Mouse (Mus musculus) heart, postnatal 10 days (tissue): Measurements from ENCODE around the gene Vwa5a. TPM values are rescaled to one million over a fixed set of nuclear protein-coding genes. Genes with fewer than 3 reads are reported as not detected.

ENCODE experiments used
- DNase-seq, 2 experiments: peaks; one replicate each; pipeline ENCODE4 v3.0.0; 2021
- intact Hi-C: fragments of 180-260 bp; cut with DNase I; formaldehyde crosslinking; loops from one replicate; pipeline ENCODE4 v1.15.1; 2025
- total RNA-seq, 2 experiments: library from RNA; stranded (reverse); gene quantifications; 2 replicates each; pipeline ENCODE4 v1.2.3; 2021

Vwa5a gene
- total RNA-seq: 10 to 100 TPM; 29.9 to 34.3 TPM

GRCm38 (mm10) chr9:38718102-38718501 lies at the start of gene Vwa5a:
Vwa5a (plus strand) TSS chr9:38718268.
- intact Hi-C loops: no loop called here

GRCm38 (mm10) chr9:38672887-38673286 lies 45.2 kb upstream of the Vwa5a start:
- no peak for DNase-seq
- intact Hi-C loops: no loop called here

More at GRCm38 (mm10) chr9:38718102-38718501, at the start of gene Vwa5a:
- DNase-seq: peak; percentile 49 to 61

GRCm38 (mm10) chr9:38674501-38674900 lies 43.6 kb upstream of the Vwa5a start, which contains the start of gene Olfr918:
Olfr918 (minus strand) TSS chr9:38674601.
- intact Hi-C loops: no loop called here
- DNase-seq: no peak

GRCm38 (mm10) chr9:38718927-38719441 lies 916 bp downstream of the Vwa5a start:
- intact Hi-C loops: no loop called here
- DNase-seq: peak; percentile 35 to 45

GRCm38 (mm10) chr9:38724044-38724443 lies 6.0 kb downstream of the Vwa5a start:
- DNase-seq: no peak
- intact Hi-C loops: no loop called here

- intact Hi-C loops: no loop called here
- no peak for DNase-seq
These were observed 10.2 kb downstream of the Vwa5a start for GRCm38 (mm10) chr9:38728218-38728617.

GRCm38 (mm10) chr9:38741408-38741807 lies 23.3 kb downstream of the Vwa5a start:
- DNase-seq: no peak
- intact Hi-C loops: no loop called here

GRCm38 (mm10) chr9:38744619-38745315 lies 26.7 kb downstream of the Vwa5a start:
- intact Hi-C loops: no loop called here
- no peak for DNase-seq

GRCm38 (mm10) chr9:38751999-38752398 lies 33.9 kb downstream of the Vwa5a start, which contains the start of gene Olfr920:
Olfr920 (plus strand) TSS chr9:38752299.
- no peak for DNase-seq
- intact Hi-C loops: no loop called here

GRCm38 (mm10) chr9:38772768-38773167 lies 54.7 kb downstream of the Vwa5a start, which contains the start of gene Olfr921:
Olfr921 (plus strand) TSS chr9:38773068.
- no peak for DNase-seq
- intact Hi-C loops: no loop called here

- intact Hi-C loops: no loop called here
- DNase-seq: no peak
These were observed 74.6 kb downstream of the Vwa5a start for GRCm38 (mm10) chr9:38792689-38793088.

Other genes with a start within 250 kb of the Vwa5a start
- not detected for gene Olfr905, start 247.2 kb upstream of the Vwa5a start, total RNA-seq
- not detected for gene Olfr906, start 231.2 kb upstream of the Vwa5a start, total RNA-seq
- gene Olfr907, start 222.5 kb upstream of the Vwa5a start, total RNA-seq: not detected
- not detected for gene Olfr911-ps1, start 196.7 kb upstream of the Vwa5a start, total RNA-seq
- gene Olfr910, start 180.4 kb upstream of the Vwa5a start, total RNA-seq: not detected
- gene Olfr912, start 138.1 kb upstream of the Vwa5a start, total RNA-seq: not detected
- gene Olfr913, start 125.5 kb upstream of the Vwa5a start, total RNA-seq: not detected
- not detected for gene Olfr914, start 113.2 kb upstream of the Vwa5a start, total RNA-seq
- not detected for gene Olfr916, start 58.4 kb upstream of the Vwa5a start, total RNA-seq
- gene Olfr917, start 52.4 kb upstream of the Vwa5a start, total RNA-seq: not detected
- gene Olfr918, start 43.7 kb upstream of the Vwa5a start, total RNA-seq: not detected
- not detected for gene Olfr919, start 14.6 kb upstream of the Vwa5a start, total RNA-seq
- gene Olfr920, start 34.0 kb downstream of the Vwa5a start, total RNA-seq: under 1 TPM; 0.07 to 0.12 TPM
- not detected for gene Olfr921, start 54.8 kb downstream of the Vwa5a start, total RNA-seq
- gene Olfr922, start 96.3 kb downstream of the Vwa5a start, total RNA-seq: not detected
- not detected for gene Olfr923, start 108.3 kb downstream of the Vwa5a start, total RNA-seq
- gene Olfr924, start 126.2 kb downstream of the Vwa5a start, total RNA-seq: not detected
- not detected for gene Olfr26, start 136.8 kb downstream of the Vwa5a start, total RNA-seq
- gene Olfr926, start 158.9 kb downstream of the Vwa5a start, total RNA-seq: not detected
- not detected for gene Olfr930, start 211.5 kb downstream of the Vwa5a start, total RNA-seq